Mouse (Mus musculus) layer of hippocampus, adult 2 months (tissue): ENCODE results near the gene Cntn5. TPM values are rescaled to one million over a fixed set of nuclear protein-coding genes. Genes with fewer than 3 reads are reported as not detected.
A peak's percentile ranks its signal among the peaks of the same experiment; 100 is the strongest.

Experiments
- DNase-seq, 2 experiments: peaks; one replicate each; pipeline ENCODE4 v3.0.0; 2022; ENCODE audit warnings: low spot score in 2 of 2
- H3K27ac ChIP-seq: fragments of 200-600 bp; 2 replicates; pipeline ENCODE4 v1.8.1; 2022
- H3K4me3 ChIP-seq: fragments of 200-600 bp; 2 replicates; pipeline ENCODE4 v1.8.1; 2022; ENCODE audit warnings: mild to moderate bottlenecking
- CTCF ChIP-seq: fragments of 200-600 bp; conservative IDR thresholded peaks from 2 replicates; pipeline ENCODE4 v1.8.1; 2022; ENCODE audit warnings: antibody characterized with exemption, mild to moderate bottlenecking, moderate library complexity
- total RNA-seq, 2 experiments: library from RNA; stranded (reverse); gene quantifications; 2 replicates each; pipeline ENCODE4 v1.2.3; 2021

Gene Cntn5
- total RNA-seq, 2 experiments from 2014 or later: 11.3 to 12.2 TPM

- Histone ChIP-seq H3K27ac (no peak overlapping the region), H3K4me3 (no peak overlapping the region)
- no peak for DNase-seq
- no peak for TF ChIP-seq CTCF
These were observed 859.4 kb downstream of the Cntn5 start for GRCm38 (mm10) chr9:10044969-10045789.

- no peak for TF ChIP-seq CTCF
- H3K27ac ChIP-seq: no peak overlapping the region
- no peak overlapping the region for H3K4me3 ChIP-seq
- DNase-seq: no peak
These were observed 861.6 kb downstream of the Cntn5 start for GRCm38 (mm10) chr9:10043001-10043400.

- DNase-seq: no peak
- no peak overlapping the region for H3K4me3 ChIP-seq
- H3K27ac ChIP-seq: no peak overlapping the region
- no peak for TF ChIP-seq CTCF
These were observed 889.4 kb downstream of the Cntn5 start for GRCm38 (mm10) chr9:10015129-10015528.

- Histone ChIP-seq H3K27ac (no peak overlapping the region), H3K4me3 (no peak overlapping the region)
- no peak for TF ChIP-seq CTCF
- DNase-seq: no peak
These were observed 920.5 kb downstream of the Cntn5 start for GRCm38 (mm10) chr9:9984028-9984427.

- TF ChIP-seq CTCF: no peak
- no peak overlapping the region for H3K4me3 ChIP-seq
- DNase-seq: no peak
- no peak overlapping the region for H3K27ac ChIP-seq
These were observed 921.4 kb downstream of the Cntn5 start for GRCm38 (mm10) chr9:9983220-9983619.

- TF ChIP-seq CTCF: no peak
- DNase-seq: no peak
- Histone ChIP-seq H3K4me3 (no peak overlapping the region), H3K27ac (no peak overlapping the region)
These were observed 939.2 kb downstream of the Cntn5 start for GRCm38 (mm10) chr9:9965370-9965769.

- no peak overlapping the region for H3K27ac ChIP-seq
These were observed 943.9 kb downstream of the Cntn5 start for GRCm38 (mm10) chr9:9960610-9961172.

GRCm38 (mm10) chr9:9949346-9949745 lies 955.2 kb downstream of the Cntn5 start:
- Histone ChIP-seq H3K27ac (peak overlapping the region; percentile 18; the same call in 1 of the 2 replicates), H3K4me3 (no peak overlapping the region)
- no peak for DNase-seq
- no peak for TF ChIP-seq CTCF

More at GRCm38 (mm10) chr9:9960610-9961172, 943.9 kb downstream of the Cntn5 start:
- DNase-seq: no peak
- no peak for TF ChIP-seq CTCF
- no peak overlapping the region for H3K4me3 ChIP-seq

- DNase-seq: no peak
- no peak overlapping the region for H3K4me3 ChIP-seq
- H3K27ac ChIP-seq: no peak overlapping the region
- TF ChIP-seq CTCF: no peak
These were observed 959.7 kb downstream of the Cntn5 start for GRCm38 (mm10) chr9:9944872-9945271.

- no peak for TF ChIP-seq CTCF
- Histone ChIP-seq H3K27ac (no peak overlapping the region), H3K4me3 (no peak overlapping the region)
- DNase-seq: no peak
These were observed 966.8 kb downstream of the Cntn5 start for GRCm38 (mm10) chr9:9937444-9938436.

- H3K4me3 ChIP-seq: no peak overlapping the region
- DNase-seq: no peak
- no peak overlapping the region for H3K27ac ChIP-seq
These were observed 984.0 kb downstream of the Cntn5 start for GRCm38 (mm10) chr9:9920580-9920979.

GRCm38 (mm10) chr9:9899070-9899469 lies 1005.5 kb downstream of the Cntn5 start:
- peak overlapping the region; percentile 73 for H3K27ac ChIP-seq
- DNase-seq: peak; percentile 76 to 78
- H3K4me3 ChIP-seq: no peak overlapping the region
- no peak for TF ChIP-seq CTCF

More at GRCm38 (mm10) chr9:9920580-9920979, 984.0 kb downstream of the Cntn5 start:
- TF ChIP-seq CTCF: no peak

- Histone ChIP-seq H3K4me3 (no peak overlapping the region), H3K27ac (no peak overlapping the region)
- no peak for TF ChIP-seq CTCF
- no peak for DNase-seq
These were observed 1018.4 kb downstream of the Cntn5 start for GRCm38 (mm10) chr9:9886210-9886609.
